Mouse (Mus musculus): ENCODE measurements around the gene Cdca4. TPM values are rescaled to one million over a fixed set of nuclear protein-coding genes. Genes with fewer than 3 reads are reported as not detected.
"Not testable (repeated sequence)": the region's sequence is repeated elsewhere in the genome, so short reads cannot be mapped to it uniquely, and the experiment has no call there.

The Cdca4 gene
- polyA plus RNA-seq, 1 experiment from 2014 or later = 146 TPM

DNA sequence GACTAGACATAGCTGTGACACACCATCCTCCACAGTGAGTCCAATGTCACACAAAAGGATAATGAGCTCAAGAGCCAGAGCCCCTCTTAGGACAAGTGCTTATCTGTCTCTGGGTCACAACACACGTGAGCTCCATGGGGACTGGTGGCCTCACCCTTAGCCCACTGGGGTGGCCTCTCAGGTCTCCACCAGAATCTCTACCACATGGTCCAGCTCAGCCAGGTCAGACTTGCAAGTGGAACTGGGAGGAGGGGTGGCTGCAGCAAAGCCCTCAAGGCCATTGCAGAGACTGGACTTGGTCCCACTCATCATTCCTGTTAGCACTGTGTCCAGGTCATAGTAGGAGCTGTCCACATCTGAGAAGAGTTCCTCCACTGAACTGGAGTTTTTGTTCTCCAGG is 8.0 kb downstream of the Cdca4 start:
- 94% methylated on average over 1 of the region's 1 CpGs for WGBS
- ATAC-seq (ENCODE audit: low FRiP score) = no peak
- Histone ChIP-seq H3K4me3 (ENCODE audit: low read depth, low read length) (no peak overlapping the region), H3K36me3 (ENCODE audit: control insufficient read depth, insufficient read depth, low read length) (peaks cover 21% of the 10 kb centered on the region), H3K27me3 (ENCODE audit: control insufficient read depth, insufficient read depth, low read length) (no peaks in the 10 kb centered on the region), H3K4me1 (replicated peaks; ENCODE audit: control insufficient read depth, insufficient read depth, low read length) (peaks cover 3% of the 10 kb centered on the region; the same call in 1 of the 2 replicates), H3K9me3 (ENCODE audit: control insufficient read depth, low read length) (no peaks in the 10 kb centered on the region), H3K9ac (ENCODE audit: low read depth, low read length) (no peak overlapping the region), H3K27ac (ENCODE audit: low read depth, low read length) (no peak overlapping the region), H3K4me2 (replicated peaks; ENCODE audit: low read depth, low read length) (no peak overlapping the region)
- DNase-seq (ENCODE audit: low spot score) = no peak

DNA sequence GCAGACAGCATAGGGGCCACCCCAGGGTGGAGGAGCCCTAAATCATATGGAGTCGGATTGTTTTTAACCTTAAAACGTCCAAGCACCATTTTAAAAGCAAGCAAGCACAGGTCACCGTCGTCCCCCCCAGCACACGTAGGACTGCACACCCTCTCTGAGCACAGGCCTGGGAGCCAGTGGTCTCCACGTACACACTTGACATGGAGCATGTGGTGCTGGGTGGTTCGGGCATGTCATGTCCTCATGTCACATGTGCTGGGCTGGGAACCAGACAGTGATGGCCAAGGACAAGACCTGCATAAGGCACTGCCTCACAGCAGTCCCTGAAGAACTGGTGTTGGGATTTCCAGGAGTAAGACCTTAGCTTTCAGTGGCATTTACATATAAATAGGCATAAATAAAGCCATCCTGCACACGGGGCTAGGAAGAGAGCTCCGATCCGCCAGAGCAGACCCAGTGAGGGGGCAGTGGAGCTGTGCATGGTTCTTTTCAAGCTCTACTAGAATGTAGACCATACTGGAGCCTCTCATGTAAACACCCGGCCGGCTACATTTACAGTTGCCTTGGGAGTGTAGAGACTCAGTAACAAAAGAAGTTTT is 8.7 kb downstream of the Cdca4 start:
- H3K27ac ChIP-seq (ENCODE audit: low read depth, low read length) = no peak overlapping the region
- no peak overlapping the region for H3K4me3 ChIP-seq (ENCODE audit: low read depth, low read length)
- WGBS = 85% methylated on average over 12 of the region's 12 CpGs
- no peak overlapping the region for H3K9ac ChIP-seq (ENCODE audit: low read depth, low read length)
- DNase-seq (ENCODE audit: low spot score) = no peak
- H3K4me2 ChIP-seq (replicated peaks; ENCODE audit: low read depth, low read length) = no peak overlapping the region
- no peak for ATAC-seq (ENCODE audit: low FRiP score)
- H3K9me3 ChIP-seq (ENCODE audit: control insufficient read depth, low read length) = no peaks in the 10 kb centered on the region
- no peaks in the 10 kb centered on the region for H3K27me3 ChIP-seq (ENCODE audit: control insufficient read depth, insufficient read depth, low read length)
- no peaks in the 10 kb centered on the region for H3K4me1 ChIP-seq (replicated peaks; ENCODE audit: control insufficient read depth, insufficient read depth, low read length)
- H3K36me3 ChIP-seq (ENCODE audit: control insufficient read depth, insufficient read depth, low read length) = peaks cover 21% of the 10 kb centered on the region

DNA sequence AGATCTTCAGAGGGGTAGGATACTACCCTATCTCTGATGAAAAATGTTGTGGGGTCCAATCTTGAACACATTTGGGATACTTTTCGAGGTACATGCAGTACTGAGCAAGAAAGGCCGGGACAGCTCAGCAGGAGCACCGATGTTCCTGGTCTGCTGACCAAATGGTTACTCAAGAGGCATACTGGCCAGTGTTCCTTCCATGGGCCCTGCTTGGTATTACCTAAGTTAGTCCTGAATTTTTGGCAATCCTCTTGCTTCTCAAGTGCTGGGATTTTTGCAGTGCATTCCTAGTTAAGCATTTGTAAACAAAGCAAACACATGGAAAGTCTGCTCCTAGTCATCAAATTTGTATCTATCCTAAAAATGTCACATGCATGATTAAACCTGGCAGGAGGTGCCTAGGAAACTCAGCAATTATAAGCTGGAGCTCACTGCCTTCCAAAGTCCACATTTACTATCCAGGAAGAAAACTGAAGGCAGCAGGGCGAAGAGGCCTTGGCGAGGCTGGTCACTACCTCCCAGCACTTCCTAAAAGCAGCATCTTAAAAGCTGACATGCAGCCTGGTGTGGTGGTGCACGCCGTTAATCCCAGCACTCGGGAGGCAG is 10.1 kb downstream of the Cdca4 start:
- Histone ChIP-seq H3K9ac (ENCODE audit: low read depth, low read length) (no peak overlapping the region), H3K9me3 (ENCODE audit: control insufficient read depth, low read length) (no peaks in the 10 kb centered on the region), H3K4me1 (replicated peaks; ENCODE audit: control insufficient read depth, insufficient read depth, low read length) (no peaks in the 10 kb centered on the region), H3K36me3 (ENCODE audit: control insufficient read depth, insufficient read depth, low read length) (peaks cover 18% of the 10 kb centered on the region), H3K4me2 (replicated peaks; ENCODE audit: low read depth, low read length) (no peak overlapping the region), H3K4me3 (ENCODE audit: low read depth, low read length) (no peak overlapping the region), H3K27ac (ENCODE audit: low read depth, low read length) (no peak overlapping the region), H3K27me3 (ENCODE audit: control insufficient read depth, insufficient read depth, low read length) (no peaks in the 10 kb centered on the region)
- ATAC-seq (ENCODE audit: low FRiP score) (no peak), DNase-seq (ENCODE audit: low spot score) (no peak)
- 93% methylated on average over 8 of the region's 8 CpGs for WGBS

DNA sequence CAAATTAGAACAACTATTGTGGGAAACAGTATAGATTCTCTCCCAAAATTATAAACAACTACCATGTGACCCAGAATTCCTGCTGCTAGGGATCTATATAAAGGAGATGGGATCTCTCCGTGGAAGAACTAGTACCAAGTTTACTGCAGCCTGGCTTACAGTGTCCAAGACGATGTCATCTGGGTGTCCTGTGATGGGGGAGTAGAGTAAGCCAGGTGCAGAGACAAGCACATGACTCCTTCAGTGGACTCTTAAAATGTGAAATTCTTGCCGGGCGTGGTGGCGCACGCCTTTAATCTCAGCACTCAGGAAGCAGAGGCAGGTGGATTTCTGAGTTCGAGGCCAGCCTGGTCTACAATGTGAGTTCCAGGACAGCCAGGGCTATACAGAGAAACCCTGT is 12.4 kb downstream of the Cdca4 start:
- H3K36me3 ChIP-seq (ENCODE audit: control insufficient read depth, insufficient read depth, low read length) = peaks cover 18% of the 10 kb centered on the region
- DNase-seq (ENCODE audit: low spot score) = not testable (repeated sequence)

DNA sequence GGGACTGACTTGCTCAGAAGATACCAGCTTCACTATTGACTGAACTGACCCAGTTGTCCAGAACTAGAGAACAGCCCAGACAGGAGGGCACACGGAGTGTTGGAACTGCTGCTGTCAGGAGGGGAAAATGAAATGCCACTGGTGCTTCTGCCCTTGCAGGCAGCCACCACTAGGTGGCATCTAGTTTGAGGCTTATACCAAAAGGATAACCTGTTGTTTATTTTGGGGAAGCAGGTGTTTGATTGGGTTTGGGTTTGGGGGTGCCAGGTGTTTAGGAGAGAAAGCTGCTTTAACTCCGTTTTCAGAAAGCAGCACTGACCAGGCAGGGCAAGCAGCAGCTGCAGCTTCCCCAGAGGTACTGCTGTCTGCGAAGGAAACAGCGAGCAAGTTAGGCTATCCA is 12.9 kb downstream of the Cdca4 start:
- Histone ChIP-seq H3K36me3 (ENCODE audit: control insufficient read depth, insufficient read depth, low read length) (peaks cover 13% of the 10 kb centered on the region), H3K4me2 (replicated peaks; ENCODE audit: low read depth, low read length) (no peak overlapping the region), H3K9me3 (ENCODE audit: control insufficient read depth, low read length) (no peaks in the 10 kb centered on the region), H3K27ac (ENCODE audit: low read depth, low read length) (no peak overlapping the region), H3K4me1 (replicated peaks; ENCODE audit: control insufficient read depth, insufficient read depth, low read length) (no peaks in the 10 kb centered on the region), H3K9ac (ENCODE audit: low read depth, low read length) (no peak overlapping the region), H3K27me3 (ENCODE audit: control insufficient read depth, insufficient read depth, low read length) (no peaks in the 10 kb centered on the region), H3K4me3 (ENCODE audit: low read depth, low read length) (no peak overlapping the region)
- ATAC-seq (ENCODE audit: low FRiP score) (no peak), DNase-seq (ENCODE audit: low spot score) (peak; percentile 63)
- 63% methylated on average over 4 of the region's 4 CpGs for WGBS

More for the DNA sequence above, 12.4 kb downstream of the Cdca4 start:
- H3K9ac ChIP-seq (ENCODE audit: low read depth, low read length); H3K4me3 ChIP-seq (ENCODE audit: low read depth, low read length); H3K4me2 ChIP-seq (replicated peaks; ENCODE audit: low read depth, low read length); ATAC-seq (ENCODE audit: low FRiP score); H3K4me1 ChIP-seq (replicated peaks; ENCODE audit: control insufficient read depth, insufficient read depth, low read length); H3K27me3 ChIP-seq (ENCODE audit: control insufficient read depth, insufficient read depth, low read length); H3K27ac ChIP-seq (ENCODE audit: low read depth, low read length); H3K9me3 ChIP-seq (ENCODE audit: control insufficient read depth, low read length): not testable (repeated sequence)
- 85% methylated on average over 7 of the region's 7 CpGs for WGBS

DNA sequence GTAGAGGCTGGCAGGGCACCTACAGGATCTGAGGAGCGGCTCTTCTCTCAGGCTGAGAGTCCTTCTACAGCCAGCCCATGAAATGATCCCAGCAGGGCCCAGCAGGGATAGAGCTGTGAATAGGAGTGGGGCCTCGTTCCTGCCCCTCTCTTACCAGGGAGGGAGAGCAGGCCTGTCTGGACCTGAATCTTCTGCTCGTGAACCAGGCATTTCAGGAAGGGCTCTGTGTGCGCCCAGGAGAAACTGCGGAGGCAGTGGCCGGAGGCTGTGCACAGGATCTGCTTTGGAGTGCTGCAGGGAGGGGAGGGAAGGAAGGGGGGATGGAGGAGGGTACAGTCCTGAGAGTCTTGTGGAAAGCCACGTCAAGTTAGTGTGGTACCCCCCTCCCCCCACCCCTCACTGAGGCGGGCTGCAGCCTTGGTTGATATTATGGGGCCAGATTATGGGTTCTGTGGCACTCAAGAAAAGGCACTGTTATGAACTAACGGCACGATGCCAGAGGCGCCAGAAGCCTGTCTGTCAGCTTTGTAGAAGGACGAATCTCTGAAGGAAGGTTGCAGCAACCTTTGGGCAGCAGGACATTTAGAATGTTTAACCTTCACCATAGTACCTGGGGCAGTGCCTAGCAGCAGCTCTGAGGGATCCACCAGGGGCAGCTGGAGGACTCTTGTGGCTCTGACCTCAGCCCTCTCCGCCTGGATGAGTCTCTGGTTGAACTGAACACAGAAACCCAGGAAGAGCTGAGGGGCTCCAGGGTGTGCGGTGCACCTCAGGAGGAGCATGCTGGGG is 14.3 kb downstream of the Cdca4 start:
- Histone ChIP-seq H3K9me3 (ENCODE audit: control insufficient read depth, low read length) (no peaks in the 10 kb centered on the region), H3K4me3 (ENCODE audit: low read depth, low read length) (no peak overlapping the region), H3K4me2 (replicated peaks; ENCODE audit: low read depth, low read length) (no peak overlapping the region), H3K27ac (ENCODE audit: low read depth, low read length) (no peak overlapping the region), H3K27me3 (ENCODE audit: control insufficient read depth, insufficient read depth, low read length) (no peaks in the 10 kb centered on the region), H3K36me3 (ENCODE audit: control insufficient read depth, insufficient read depth, low read length) (peaks cover 8% of the 10 kb centered on the region), H3K4me1 (replicated peaks; ENCODE audit: control insufficient read depth, insufficient read depth, low read length) (no peaks in the 10 kb centered on the region), H3K9ac (ENCODE audit: low read depth, low read length) (no peak overlapping the region)
- DNase-seq (ENCODE audit: low spot score) (no peak), ATAC-seq (ENCODE audit: low FRiP score) (no peak)
- 84% methylated on average over 14 of the region's 14 CpGs for WGBS

DNA sequence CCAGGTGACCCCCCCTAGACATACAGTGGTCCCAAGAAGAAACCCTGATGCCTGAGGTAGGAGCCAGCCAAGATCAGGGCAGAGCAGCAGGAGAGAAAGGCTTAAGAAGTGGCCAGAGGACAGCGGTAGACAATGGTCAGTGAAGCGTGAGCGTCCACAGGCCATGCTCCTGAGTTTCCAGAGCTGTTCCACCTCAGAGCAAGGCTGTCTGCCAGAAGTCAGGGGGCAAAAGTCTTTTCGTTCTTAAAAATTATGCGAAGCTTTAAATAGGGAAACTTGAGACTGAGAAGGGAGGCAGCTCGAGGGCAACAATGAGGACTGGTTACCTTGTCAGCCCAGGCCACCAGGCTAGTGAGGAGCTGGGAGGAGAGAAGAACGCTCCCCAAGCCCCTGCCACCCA is 15.9 kb downstream of the Cdca4 start:
- no peak for ATAC-seq (ENCODE audit: low FRiP score)
- Histone ChIP-seq H3K4me2 (replicated peaks; ENCODE audit: low read depth, low read length) (no peak overlapping the region), H3K9ac (ENCODE audit: low read depth, low read length) (no peak overlapping the region), H3K9me3 (ENCODE audit: control insufficient read depth, low read length) (no peaks in the 10 kb centered on the region), H3K27me3 (ENCODE audit: control insufficient read depth, insufficient read depth, low read length) (no peaks in the 10 kb centered on the region), H3K4me3 (ENCODE audit: low read depth, low read length) (no peak overlapping the region), H3K4me1 (replicated peaks; ENCODE audit: control insufficient read depth, insufficient read depth, low read length) (peaks cover 5% of the 10 kb centered on the region), H3K27ac (ENCODE audit: low read depth, low read length) (no peak overlapping the region), H3K36me3 (ENCODE audit: control insufficient read depth, insufficient read depth, low read length) (0 out of 2 replicates have a peak, but pooled peaks cover 2% of the 10 kb centered on the region)
- WGBS = 94% methylated on average over 7 of the region's 7 CpGs
- no peak for DNase-seq (ENCODE audit: low spot score)

DNA sequence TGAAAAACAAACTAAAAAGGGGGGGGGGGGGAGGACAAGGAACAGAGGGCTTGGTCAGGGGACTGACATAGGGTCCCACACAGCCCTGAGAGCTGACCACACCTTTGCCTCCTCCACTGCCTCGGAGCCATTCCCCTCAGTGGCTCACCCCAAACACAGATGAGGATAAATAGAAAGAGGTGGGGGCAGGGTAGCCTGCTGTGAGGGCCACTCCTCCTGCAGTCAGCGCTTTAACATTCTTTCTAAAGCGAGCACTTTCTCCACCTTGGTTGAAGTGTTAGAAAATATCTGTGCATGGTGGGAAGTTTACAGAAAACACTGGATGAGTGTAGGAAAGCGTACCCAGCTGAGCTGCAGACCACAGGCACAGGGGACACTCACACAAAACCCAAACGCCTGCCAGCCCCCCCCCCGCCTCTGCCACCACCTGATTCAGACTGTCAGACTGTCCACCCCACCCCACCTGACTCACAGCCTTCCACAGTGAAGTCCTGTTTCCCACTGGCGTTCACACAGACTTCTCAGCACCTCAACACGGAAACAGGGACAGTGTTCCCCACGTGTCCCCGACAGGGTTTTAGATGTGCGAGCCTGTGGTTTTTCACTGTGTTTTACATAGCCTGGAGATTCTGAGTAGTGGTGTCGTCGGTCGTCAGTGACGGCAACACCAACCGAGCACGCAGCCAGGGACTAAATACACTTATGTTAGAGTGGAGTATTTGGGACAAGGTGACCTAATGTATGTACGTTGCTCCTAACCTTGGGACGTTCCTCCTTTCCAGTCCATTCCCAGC is 18.9 kb downstream of the Cdca4 start:
- 64% methylated on average over 19 of the region's 19 CpGs for WGBS
- H3K27ac ChIP-seq (ENCODE audit: low read depth, low read length) = no peak overlapping the region
- no peaks in the 10 kb centered on the region for H3K9me3 ChIP-seq (ENCODE audit: control insufficient read depth, low read length)
- H3K4me1 ChIP-seq (replicated peaks; ENCODE audit: control insufficient read depth, insufficient read depth, low read length) = peaks cover 5% of the 10 kb centered on the region
- peak overlapping the region; percentile 65; the same call in 1 of the 2 replicates for H3K9ac ChIP-seq (ENCODE audit: low read depth, low read length)
- no peak overlapping the region for H3K4me3 ChIP-seq (ENCODE audit: low read depth, low read length)
- no peak for DNase-seq (ENCODE audit: low spot score)
- no peaks in the 10 kb centered on the region for H3K36me3 ChIP-seq (ENCODE audit: control insufficient read depth, insufficient read depth, low read length)
- ATAC-seq (ENCODE audit: low FRiP score) = no peak
- H3K27me3 ChIP-seq (ENCODE audit: control insufficient read depth, insufficient read depth, low read length) = no peaks in the 10 kb centered on the region
- no peak overlapping the region; the same call in 1 of the 2 replicates for H3K4me2 ChIP-seq (replicated peaks; ENCODE audit: low read depth, low read length)

Measured in hindbrain, embryonic 11.5 days (tissue).